Mouse (Mus musculus): ENCODE data around the gene Dppa4.

Gene Dppa4

GRCm38 (mm10) chr16:48326903-48327302, 43.4 kb downstream of the Dppa4 start:
- no peak for DNase-seq

GRCm38 (mm10) chr16:48328420-48328819, 44.9 kb downstream of the Dppa4 start:
- no peak for DNase-seq

GRCm38 (mm10) chr16:48331822-48332221, 48.3 kb downstream of the Dppa4 start:
- DNase-seq, result no peak

- no peak for DNase-seq
These were observed 51.8 kb downstream of the Dppa4 start for GRCm38 (mm10) chr16:48335326-48335725.

All from B cell, adult 2 months (primary cell).